Mouse (Mus musculus) urinary bladder, postnatal 36 days (tissue): ENCODE results near the gene Efna5.

Source experiments
- DNase-seq, 2 experiments: peaks; one replicate each; pipeline ENCODE4 v3.0.0; 2022; ENCODE audit warnings: low spot score in 2 of 2, mixed read lengths in 1 of 2

The Efna5 gene

GRCm38 (mm10) chr17:62853741-62854140 is 27.4 kb downstream of the Efna5 start:
- DNase-seq = no peak

- no peak for DNase-seq
These were observed 28.1 kb downstream of the Efna5 start for GRCm38 (mm10) chr17:62852822-62853608.

- DNase-seq = no peak
These were observed 29.8 kb downstream of the Efna5 start for GRCm38 (mm10) chr17:62851268-62851667.

- no peak for DNase-seq
These were observed 30.5 kb downstream of the Efna5 start for GRCm38 (mm10) chr17:62850603-62851002.

GRCm38 (mm10) chr17:62849676-62850075 is 31.4 kb downstream of the Efna5 start:
- no peak for DNase-seq

GRCm38 (mm10) chr17:62845656-62846055 is 35.5 kb downstream of the Efna5 start:
- no peak for DNase-seq

GRCm38 (mm10) chr17:62844329-62844728 is 36.8 kb downstream of the Efna5 start:
- DNase-seq = no peak

- DNase-seq = no peak
These were observed 43.8 kb downstream of the Efna5 start for GRCm38 (mm10) chr17:62837336-62837735.

- no peak for DNase-seq
These were observed 44.5 kb downstream of the Efna5 start for GRCm38 (mm10) chr17:62836598-62837106.

GRCm38 (mm10) chr17:62832550-62833127 is 48.5 kb downstream of the Efna5 start:
- no peak for DNase-seq

- DNase-seq = no peak
These were observed 53.6 kb downstream of the Efna5 start for GRCm38 (mm10) chr17:62827549-62827948.

- no peak for DNase-seq
These were observed 59.9 kb downstream of the Efna5 start for GRCm38 (mm10) chr17:62821219-62821618.

GRCm38 (mm10) chr17:62819931-62820330 is 61.2 kb downstream of the Efna5 start:
- no peak for DNase-seq

GRCm38 (mm10) chr17:62818821-62819220 is 62.3 kb downstream of the Efna5 start:
- no peak for DNase-seq

GRCm38 (mm10) chr17:62818337-62818736 is 62.8 kb downstream of the Efna5 start:
- DNase-seq = no peak

- DNase-seq = no peak
These were observed 64.2 kb downstream of the Efna5 start for GRCm38 (mm10) chr17:62816879-62817278.

- no peak for DNase-seq
These were observed 67.7 kb downstream of the Efna5 start for GRCm38 (mm10) chr17:62813461-62813860.

- DNase-seq = no peak
These were observed 73.2 kb downstream of the Efna5 start for GRCm38 (mm10) chr17:62807891-62808290.

- DNase-seq = no peak
These were observed 74.5 kb downstream of the Efna5 start for GRCm38 (mm10) chr17:62806646-62807045.

- no peak for DNase-seq
These were observed 78.4 kb downstream of the Efna5 start for GRCm38 (mm10) chr17:62802748-62803147.

- DNase-seq = no peak
These were observed 83.8 kb downstream of the Efna5 start for GRCm38 (mm10) chr17:62797272-62797671.

GRCm38 (mm10) chr17:62789291-62790290 is 91.5 kb downstream of the Efna5 start:
- DNase-seq = no peak
